Mouse (Mus musculus) heart, embryonic 11.5 days (tissue): ENCODE data around the gene Plaa. TPM values are rescaled to one million over a fixed set of nuclear protein-coding genes. Genes with fewer than 3 reads are reported as not detected.
A peak's percentile ranks its signal among the peaks of the same experiment; 100 is the strongest.

Experiments
- ATAC-seq: fragments of 200-750 bp; cut with Nextera tagmentation; replicated peaks from 2 replicates; pipeline ENCODE4 v1.8.0; 2017; ENCODE audit warnings: moderate library complexity; ENCODE audit not compliant: insufficient number of reproducible peaks, low FRiP score, low TSS enrichment
- H3K27ac ChIP-seq: fragments of 300-500 bp; sonication (generic); 2 replicates; pipeline ENCODE4 v1.5.1; 2014; ENCODE audit warnings: mild to moderate bottlenecking, low read depth, low read length
- H3K27me3 ChIP-seq: fragments of 300-500 bp; sonication (generic); 2 replicates; pipeline ENCODE4 v1.6.1; 2014; ENCODE audit warnings: mild to moderate bottlenecking, low read length, mixed read lengths; ENCODE audit not compliant: control insufficient read depth, insufficient read depth
- H3K36me3 ChIP-seq: fragments of 300-500 bp; sonication (generic); 2 replicates; pipeline ENCODE4 v1.6.1; 2014; ENCODE audit warnings: mild to moderate bottlenecking, low read length, moderate library complexity, mixed read lengths; ENCODE audit not compliant: control insufficient read depth, insufficient read depth
- H3K4me1 ChIP-seq: fragments of 300-500 bp; sonication (generic); 2 replicates; pipeline ENCODE4 v1.6.1; 2014; ENCODE audit warnings: low read length; ENCODE audit not compliant: control insufficient read depth, insufficient read depth
- H3K4me2 ChIP-seq: fragments of 300-500 bp; sonication (generic); 2 replicates; pipeline ENCODE4 v1.6.1; 2014; ENCODE audit warnings: mild to moderate bottlenecking, moderate library complexity
- H3K4me3 ChIP-seq: fragments of 300-500 bp; sonication (generic); 2 replicates; pipeline ENCODE4 v1.5.1; 2014; ENCODE audit warnings: low read depth, low read length
- H3K9ac ChIP-seq: fragments of 300-500 bp; sonication (generic); 2 replicates; pipeline ENCODE4 v1.6.1; 2014; ENCODE audit warnings: mild to moderate bottlenecking, low read depth, low read length, moderate library complexity
- H3K9me3 ChIP-seq: fragments of 300-500 bp; sonication (generic); replicated peaks from 2 replicates; pipeline ENCODE4 v1.6.1; 2016; ENCODE audit warnings: low read length; ENCODE audit not compliant: control insufficient read depth
- WGBS: fragments of 180-500 bp; shearing (Covaris S2); extraction: QIAGEN DNeasy Blood & Tissue Kit; methylation state at CpG from one replicate; pipeline ENCODE4 v1.1.7; 2014; ENCODE audit not compliant: insufficient replicate concordance; 5-methylcytosine and 5-hydroxymethylcytosine counted together
- polyA plus RNA-seq: library from polyadenylated mRNA; unstranded; fragments of >200 nt; fragmentation: Nextera tagmentation; extraction: Ambion mirVana; gene quantifications from 2 replicates; pipeline ENCODE4 v1.2.1, GENCODE M21; 2014

The Plaa gene
- polyA plus RNA-seq, 1 experiment from 2014 or later: 64.4 TPM

- 68% methylated on average over 7 of the region's 7 CpGs for WGBS
- Histone ChIP-seq H3K9me3 (no peaks in the 10 kb centered on the region), H3K27me3 (no peaks in the 10 kb centered on the region), H3K9ac (no peak overlapping the region), H3K4me2 (no peak overlapping the region), H3K4me3 (no peak overlapping the region), H3K27ac (no peak overlapping the region), H3K36me3 (no peaks in the 10 kb centered on the region), H3K4me1 (no peaks in the 10 kb centered on the region)
- no peak for ATAC-seq
These were observed 40.9 kb downstream of the Plaa start for GRCm38 (mm10) chr4:94561954-94562648.

GRCm38 (mm10) chr4:94560316-94560715, 42.7 kb downstream of the Plaa start:
- Histone ChIP-seq H3K4me3 (no peak overlapping the region), H3K9me3 (no peaks in the 10 kb centered on the region), H3K36me3 (no peaks in the 10 kb centered on the region), H3K27ac (no peak overlapping the region), H3K4me1 (0 out of 2 replicates have a peak, but pooled peaks cover under 1% of the 10 kb centered on the region), H3K4me2 (no peak overlapping the region), H3K27me3 (no peaks in the 10 kb centered on the region), H3K9ac (no peak overlapping the region)
- WGBS: 78% methylated on average over 1 of the region's 1 CpGs
- no peak for ATAC-seq

GRCm38 (mm10) chr4:94559266-94559665, 43.8 kb downstream of the Plaa start:
- 74% methylated on average over 2 of the region's 2 CpGs for whole genome bisulfite sequencing
- Histone ChIP-seq H3K36me3 (no peaks in the 10 kb centered on the region), H3K9ac (no peak overlapping the region), H3K4me1 (0 out of 2 replicates have a peak, but pooled peaks cover 4% of the 10 kb centered on the region), H3K4me2 (no peak overlapping the region), H3K27me3 (no peaks in the 10 kb centered on the region), H3K4me3 (no peak overlapping the region), H3K9me3 (no peaks in the 10 kb centered on the region), H3K27ac (no peak overlapping the region)
- ATAC-seq: no peak

GRCm38 (mm10) chr4:94557145-94557544, 45.9 kb downstream of the Plaa start:
- Histone ChIP-seq H3K4me1 (0 out of 2 replicates have a peak, but pooled peaks cover 4% of the 10 kb centered on the region), H3K4me2 (peak overlapping the region; percentile 83), H3K4me3 (peak overlapping the region; percentile 89), H3K36me3 (no peaks in the 10 kb centered on the region), H3K9ac (no peak overlapping the region), H3K9me3 (no peaks in the 10 kb centered on the region), H3K27me3 (no peaks in the 10 kb centered on the region), H3K27ac (no peak overlapping the region)
- 75% methylated on average over 7 of the region's 7 CpGs for WGBS
- ATAC-seq: no peak

GRCm38 (mm10) chr4:94556265-94557054, 46.6 kb downstream of the Plaa start, which contains the start of the genes Gm10306 and Caap1:
TSS of gene Gm10306 (plus strand) at chr4:94556546.
TSS of gene Caap1 (minus strand) at chr4:94556796.
- Histone ChIP-seq H3K4me1 (0 out of 2 replicates have a peak, but pooled peaks cover 4% of the 10 kb centered on the region), H3K4me3 (peak within 1 kb of the TSS; percentile 89), H3K36me3 (no peaks in the 10 kb centered on the region), H3K9me3 (no peaks in the 10 kb centered on the region), H3K4me2 (peak within 1 kb of the TSS; percentile 83), H3K9ac (peak within 1 kb of the TSS; percentile 91), H3K27ac (peak within 1 kb of the TSS; percentile 59), H3K27me3 (no peaks in the 10 kb centered on the region)
- WGBS: under 1% methylated on average over 83 of the region's 83 CpGs
- ATAC-seq: peak; percentile 96

- Histone ChIP-seq H3K9ac (no peak overlapping the region), H3K9me3 (no peaks in the 10 kb centered on the region), H3K4me1 (0 out of 2 replicates have a peak, but pooled peaks cover 4% of the 10 kb centered on the region), H3K4me3 (no peak overlapping the region), H3K27ac (no peak overlapping the region), H3K27me3 (no peaks in the 10 kb centered on the region), H3K4me2 (peak overlapping the region; percentile 83), H3K36me3 (no peaks in the 10 kb centered on the region)
- 77% methylated on average over 5 of the region's 5 CpGs for WGBS
- ATAC-seq: no peak
These were observed 48.0 kb downstream of the Plaa start for GRCm38 (mm10) chr4:94554955-94555494.

- Histone ChIP-seq H3K4me1 (no peaks in the 10 kb centered on the region), H3K27me3 (no peaks in the 10 kb centered on the region), H3K4me2 (no peak overlapping the region), H3K9ac (no peak overlapping the region), H3K27ac (no peak overlapping the region), H3K36me3 (0 out of 2 replicates have a peak, but pooled peaks cover 2% of the 10 kb centered on the region), H3K9me3 (no peaks in the 10 kb centered on the region), H3K4me3 (no peak overlapping the region)
- 82% methylated on average over 7 of the region's 7 CpGs for WGBS
- ATAC-seq: no peak
These were observed 58.7 kb downstream of the Plaa start for GRCm38 (mm10) chr4:94544321-94544720.

GRCm38 (mm10) chr4:94543041-94543440, 60.0 kb downstream of the Plaa start:
- H3K27me3 ChIP-seq: no peaks in the 10 kb centered on the region
- WGBS: 89% methylated on average over 4 of the region's 4 CpGs
- no peak for ATAC-seq
- H3K4me1 ChIP-seq: no peaks in the 10 kb centered on the region
- no peak overlapping the region for H3K27ac ChIP-seq
- no peak overlapping the region for H3K4me3 ChIP-seq
- no peaks in the 10 kb centered on the region for H3K9me3 ChIP-seq
- peaks cover 5% of the 10 kb centered on the region; the same call in 1 of the 2 replicates for H3K36me3 ChIP-seq
- H3K4me2 ChIP-seq: no peak overlapping the region
- no peak overlapping the region for H3K9ac ChIP-seq
